Mouse (Mus musculus) ES-Bruce4 (cell line): Measurements from ENCODE around the gene Disc1. TPM values are rescaled to one million over a fixed set of nuclear protein-coding genes. Genes with fewer than 3 reads are reported as not detected.

Experiments used
- H3K27ac ChIP-seq: 2 replicates; pipeline ENCODE4 v1.5.1; 2012; ENCODE audit warnings: low read length, inconsistent platforms; ENCODE audit not compliant: insufficient read depth
- H3K27me3 ChIP-seq: 2 replicates; pipeline ENCODE4 v1.6.1; 2012; ENCODE audit warnings: mild to moderate bottlenecking, low read length, inconsistent platforms; ENCODE audit not compliant: control insufficient read depth, poor library complexity, insufficient read depth, severe bottlenecking
- H3K36me3 ChIP-seq: 2 replicates; pipeline ENCODE4 v1.6.1; 2012; ENCODE audit warnings: inconsistent platforms, mild to moderate bottlenecking, low read length, moderate library complexity; ENCODE audit not compliant: control insufficient read depth, poor library complexity, insufficient read depth, severe bottlenecking
- H3K4me1 ChIP-seq: one replicate; pipeline ENCODE4 v1.8.1; 2011; ENCODE audit warnings: low read length; ENCODE audit not compliant: control insufficient read depth, insufficient read depth
- H3K4me3 ChIP-seq: 2 replicates; pipeline ENCODE4 v1.5.1; 2011; ENCODE audit warnings: low read depth, mild to moderate bottlenecking, low read length
- H3K9ac ChIP-seq: 2 replicates; pipeline ENCODE4 v1.6.1; 2012; ENCODE audit warnings: low read depth, mild to moderate bottlenecking, inconsistent platforms; ENCODE audit not compliant: poor library complexity, severe bottlenecking
- H3K9me3 ChIP-seq: replicated peaks from 2 replicates; pipeline ENCODE4 v1.6.1; 2012; ENCODE audit warnings: mild to moderate bottlenecking, low read length, inconsistent platforms; ENCODE audit not compliant: control insufficient read depth, poor library complexity, insufficient read depth, severe bottlenecking
- CTCF ChIP-seq: IDR thresholded peaks from one replicate; pipeline ENCODE4 v1.8.1; 2011; ENCODE audit warnings: low read depth, low read length
- EP300 ChIP-seq: IDR thresholded peaks from 2 replicates; pipeline ENCODE4 v1.6.1; 2011; ENCODE audit warnings: low read depth, low read length; ENCODE audit not compliant: insufficient read depth
- POLR2A ChIP-seq: IDR thresholded peaks from one replicate; pipeline ENCODE4 v1.8.1; 2011; ENCODE audit warnings: low read length; ENCODE audit not compliant: insufficient read depth
- polyA plus RNA-seq: library from polyadenylated mRNA; stranded (reverse); fragments of >200 nt; gene quantifications from 2 replicates; pipeline ENCODE4 v1.2.4, GENCODE M21; 2011; ENCODE audit warnings: low read depth; ENCODE audit not compliant: missing spikeins, insufficient read depth, insufficient read length

Disc1 gene
- polyA plus RNA-seq, 1 experiment, result not detected

DNA sequence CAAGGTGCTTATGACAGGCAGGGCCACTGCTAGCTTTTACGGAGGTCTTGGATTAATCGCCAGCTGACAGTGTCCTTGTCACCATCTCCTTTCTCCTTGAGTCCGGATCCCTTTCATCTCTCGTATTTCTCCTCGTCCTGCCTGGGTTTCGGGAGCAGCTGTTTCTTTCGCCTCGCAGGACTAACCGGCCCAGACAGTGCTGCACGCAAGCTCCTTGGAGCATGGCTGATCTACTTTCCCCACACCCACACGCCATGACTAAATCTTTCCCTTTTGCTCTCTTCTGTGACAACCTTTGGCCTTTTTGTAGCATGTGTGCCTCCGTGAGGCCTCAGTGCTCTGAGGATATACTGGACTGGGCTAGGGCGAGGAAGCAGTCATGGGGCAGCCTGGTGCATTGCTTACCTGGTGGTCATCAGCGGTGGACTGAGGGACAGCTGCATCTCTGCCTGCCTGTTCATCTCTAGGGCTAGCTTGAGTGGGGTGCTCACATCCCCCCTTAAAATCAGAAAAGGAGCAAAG, 142.6 kb downstream of the Disc1 start:
- H3K9me3 ChIP-seq, result no peaks in the 10 kb centered on the region
- no peaks in the 10 kb centered on the region for H3K4me1 ChIP-seq
- H3K9ac ChIP-seq, result no peak overlapping the region
- H3K36me3 ChIP-seq, result no peaks in the 10 kb centered on the region
- no peaks in the 10 kb centered on the region for H3K27me3 ChIP-seq
- TF ChIP-seq EP300 (no peak), CTCF (no peak), POLR2A (no peak)
- H3K4me3 ChIP-seq, result no peak overlapping the region
- no peak overlapping the region for H3K27ac ChIP-seq

- Histone ChIP-seq H3K4me1 (no peaks in the 10 kb centered on the region), H3K9ac (no peak overlapping the region), H3K4me3 (no peak overlapping the region), H3K27ac (no peak overlapping the region), H3K36me3 (no peaks in the 10 kb centered on the region), H3K9me3 (no peaks in the 10 kb centered on the region), H3K27me3 (no peaks in the 10 kb centered on the region)
- TF ChIP-seq CTCF, result no peak
- TF ChIP-seq POLR2A, result no peak
- TF ChIP-seq EP300, result no peak
Measured at GRCm38 (mm10) chr8:125197341-125198002, 143.5 kb downstream of the Disc1 start.

DNA sequence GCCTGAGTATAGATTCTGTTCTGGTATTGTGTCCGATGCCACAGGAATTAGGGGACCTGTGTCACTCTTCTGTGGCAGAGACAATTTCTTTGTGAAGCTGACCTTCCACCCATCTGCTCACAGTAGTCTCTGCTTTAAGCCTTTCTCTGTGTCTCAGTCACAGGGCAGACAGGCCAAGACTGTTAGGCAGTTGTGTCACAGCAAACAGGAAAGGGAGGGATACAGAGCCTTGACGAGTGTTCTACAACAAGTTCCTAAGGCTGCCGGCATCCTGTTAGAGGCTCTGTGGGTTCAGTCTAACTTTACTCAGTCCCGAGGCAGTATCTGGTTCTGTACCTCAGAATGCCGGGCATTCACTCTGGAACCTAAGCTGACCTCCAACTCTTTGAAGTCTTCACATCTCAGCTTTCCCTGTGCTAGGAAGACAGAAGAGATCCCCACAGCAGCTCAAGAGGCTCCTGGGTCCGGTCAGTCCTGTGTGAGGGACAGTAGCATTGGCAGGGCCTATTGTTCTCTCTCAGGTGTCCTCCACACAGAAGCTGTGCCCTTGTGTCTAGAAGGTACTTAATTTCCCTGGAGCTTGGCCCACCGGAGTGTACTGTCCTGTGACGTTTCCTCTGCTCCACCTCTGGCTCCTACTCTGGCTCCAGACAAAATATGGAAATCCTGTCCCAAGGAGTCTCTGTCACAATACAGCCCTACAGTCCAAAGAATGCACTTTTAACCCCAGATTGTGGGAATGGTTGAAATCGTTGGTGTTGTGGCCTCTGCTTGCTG, 144.6 kb downstream of the Disc1 start:
- TF ChIP-seq POLR2A, result no peak
- TF ChIP-seq CTCF, result no peak
- no peak for TF ChIP-seq EP300
- H3K4me3 ChIP-seq, result no peak overlapping the region
- H3K4me1 ChIP-seq, result no peaks in the 10 kb centered on the region
- H3K9me3 ChIP-seq, result no peaks in the 10 kb centered on the region
- no peak overlapping the region for H3K27ac ChIP-seq
- H3K36me3 ChIP-seq, result no peaks in the 10 kb centered on the region
- no peaks in the 10 kb centered on the region for H3K27me3 ChIP-seq
- no peak overlapping the region for H3K9ac ChIP-seq

GRCm38 (mm10) chr8:125199197-125199939, 145.4 kb downstream of the Disc1 start:
- no peak for TF ChIP-seq CTCF
- TF ChIP-seq EP300, result no peak
- TF ChIP-seq POLR2A, result no peak
- Histone ChIP-seq H3K27ac (no peak overlapping the region), H3K9ac (no peak overlapping the region), H3K9me3 (no peaks in the 10 kb centered on the region), H3K36me3 (no peaks in the 10 kb centered on the region), H3K4me3 (no peak overlapping the region), H3K27me3 (no peaks in the 10 kb centered on the region), H3K4me1 (no peaks in the 10 kb centered on the region)

DNA sequence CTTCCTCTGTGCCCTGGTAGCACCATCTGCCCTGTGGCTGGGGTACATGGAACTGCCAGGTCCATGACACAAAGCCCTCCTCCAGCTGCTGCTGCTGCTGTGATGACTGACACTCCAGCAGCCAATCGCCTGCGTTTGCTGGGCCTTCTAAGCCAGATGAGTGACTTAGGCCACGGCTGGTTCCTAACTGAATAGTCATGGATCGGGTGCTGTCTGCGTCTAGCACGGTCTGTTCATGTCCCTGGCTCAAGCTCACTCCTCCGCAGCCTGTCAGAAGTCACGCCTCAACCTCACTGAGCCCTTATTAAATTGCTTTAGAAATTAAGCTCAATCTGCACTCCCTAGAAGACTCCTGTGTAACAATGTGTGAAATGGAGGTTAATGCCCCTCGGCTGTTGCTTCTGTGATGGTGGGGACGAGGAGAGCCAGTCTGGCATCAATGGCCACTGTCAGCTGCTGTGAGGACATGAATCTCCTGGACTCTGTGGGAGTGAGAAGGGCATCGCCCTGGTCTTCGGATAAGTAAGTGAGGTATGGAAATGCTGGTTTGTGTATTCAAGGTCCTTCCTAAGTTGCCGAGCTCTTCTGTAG, 146.4 kb downstream of the Disc1 start:
- no peak overlapping the region for H3K9ac ChIP-seq
- no peak overlapping the region for H3K4me3 ChIP-seq
- no peaks in the 10 kb centered on the region for H3K27me3 ChIP-seq
- H3K9me3 ChIP-seq, result no peaks in the 10 kb centered on the region
- H3K36me3 ChIP-seq, result no peaks in the 10 kb centered on the region
- no peaks in the 10 kb centered on the region for H3K4me1 ChIP-seq
- H3K27ac ChIP-seq, result no peak overlapping the region
- no peak for TF ChIP-seq CTCF
- no peak for TF ChIP-seq POLR2A
- TF ChIP-seq EP300, result no peak
